ENCODE assay signal across 14 mouse cellular contexts in the genomic region with DNA sequence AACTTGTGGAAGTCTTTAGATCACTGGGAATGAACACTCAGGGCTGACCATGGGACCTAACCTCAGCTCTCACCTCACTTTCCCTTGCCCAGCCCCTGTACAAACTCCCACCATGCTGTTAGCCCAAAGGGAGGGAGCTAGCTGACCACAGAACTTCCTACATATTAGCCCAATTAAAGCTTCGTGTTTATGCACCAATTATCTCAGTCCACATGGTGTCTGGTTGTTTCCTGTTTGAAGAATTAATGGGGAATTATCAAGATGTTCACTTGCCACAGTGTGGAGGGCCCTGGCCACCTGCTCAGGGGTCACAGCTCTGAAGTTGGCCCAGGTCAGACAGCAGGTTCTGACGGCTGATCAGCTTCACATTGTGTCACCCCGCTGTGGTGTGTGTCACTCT.
"Had no signal": no experiment of that assay in that cellular context is flagged by ENCODE, and none has a peak within 500 bp of the region (broad histone marks: within the 10 kb centered on the region; RNA-seq: fewer than 3 reads in every experiment).

No protein-coding gene starts in this region.

- DNase-seq: gastrocnemius, postnatal 14 days; gastrocnemius, postnatal 36 days; heart, adult 11 months; heart, adult 2 months; heart, postnatal 14 days; heart, postnatal 36 days; kidney, adult 11 months; kidney, adult 2 months; kidney, adult 9 months; kidney, postnatal 14 days; kidney, postnatal 36 days; layer of hippocampus, adult 9-11 months; layer of hippocampus, postnatal 36 days; left cerebral cortex, postnatal 4 days had no signal
